Mouse (Mus musculus) layer of hippocampus, adult 9-10 months (tissue): ENCODE data around the gene Dnase1l3.
A peak's percentile ranks its signal among the peaks of the same experiment; 100 is the strongest.

Experiments used
- DNase-seq: peaks from one replicate; pipeline ENCODE4 v3.0.0; 2022; ENCODE audit warnings: low spot score

Dnase1l3 gene

DNA sequence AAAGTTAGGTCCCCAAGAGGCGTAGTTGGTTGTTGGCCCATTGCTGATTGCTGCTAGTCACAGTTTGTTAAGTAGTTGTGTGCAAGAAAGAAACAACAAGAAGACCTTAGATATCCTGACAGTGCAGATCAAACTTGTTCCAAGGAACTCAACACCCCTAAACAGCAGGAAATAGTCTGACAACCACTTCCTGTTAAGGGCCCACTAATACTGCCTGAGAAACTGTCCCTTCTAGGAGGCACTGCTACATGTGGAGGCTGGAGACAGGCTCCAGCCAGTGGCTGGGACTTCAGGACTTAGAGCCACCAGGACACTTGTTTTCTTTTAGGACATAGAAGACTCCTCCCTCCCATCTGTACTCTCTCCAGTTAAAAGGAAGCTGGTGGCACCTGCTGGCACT lies 16.9 kb downstream of the Dnase1l3 start:
- no peak for DNase-seq

DNA sequence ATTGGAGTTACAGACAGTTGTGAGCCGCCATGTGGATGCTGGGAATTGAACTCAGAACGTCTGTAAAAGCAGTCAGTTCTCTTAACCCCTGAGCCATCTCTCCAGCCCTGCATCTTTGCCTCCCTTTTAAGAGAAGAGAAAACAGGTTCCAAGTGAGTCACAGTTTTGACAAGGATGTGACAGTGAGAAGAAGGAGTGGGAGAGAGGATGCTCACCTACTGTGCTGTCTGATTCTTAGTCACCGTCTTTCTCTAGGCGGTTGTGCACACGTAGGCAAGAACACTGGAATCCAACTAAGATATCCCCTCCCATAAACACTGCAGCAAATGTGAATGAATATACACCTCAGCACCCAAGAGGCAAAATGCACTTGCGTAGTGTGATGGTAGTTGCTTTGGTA lies 19.2 kb downstream of the Dnase1l3 start:
- DNase-seq, result no peak

DNA sequence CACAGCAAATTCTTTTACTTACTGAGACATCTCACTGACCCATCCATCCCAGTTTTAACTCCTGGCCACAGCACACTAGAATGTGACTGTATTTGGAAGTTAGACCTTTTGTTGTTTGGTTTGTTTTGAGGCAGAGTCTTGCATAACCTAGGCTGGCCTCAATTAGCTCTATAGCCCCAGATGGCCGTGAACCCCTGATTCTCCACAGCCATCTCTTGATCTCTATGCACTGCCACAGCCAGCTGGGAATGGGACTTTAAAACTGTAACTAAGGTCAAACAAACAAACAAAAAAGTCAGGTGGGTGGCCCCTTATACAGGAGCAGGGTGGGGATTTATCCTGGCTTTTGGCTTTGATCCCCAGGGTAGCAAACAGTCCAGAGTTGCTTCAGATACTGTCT lies 19.7 kb downstream of the Dnase1l3 start:
- DNase-seq, result no peak

DNA sequence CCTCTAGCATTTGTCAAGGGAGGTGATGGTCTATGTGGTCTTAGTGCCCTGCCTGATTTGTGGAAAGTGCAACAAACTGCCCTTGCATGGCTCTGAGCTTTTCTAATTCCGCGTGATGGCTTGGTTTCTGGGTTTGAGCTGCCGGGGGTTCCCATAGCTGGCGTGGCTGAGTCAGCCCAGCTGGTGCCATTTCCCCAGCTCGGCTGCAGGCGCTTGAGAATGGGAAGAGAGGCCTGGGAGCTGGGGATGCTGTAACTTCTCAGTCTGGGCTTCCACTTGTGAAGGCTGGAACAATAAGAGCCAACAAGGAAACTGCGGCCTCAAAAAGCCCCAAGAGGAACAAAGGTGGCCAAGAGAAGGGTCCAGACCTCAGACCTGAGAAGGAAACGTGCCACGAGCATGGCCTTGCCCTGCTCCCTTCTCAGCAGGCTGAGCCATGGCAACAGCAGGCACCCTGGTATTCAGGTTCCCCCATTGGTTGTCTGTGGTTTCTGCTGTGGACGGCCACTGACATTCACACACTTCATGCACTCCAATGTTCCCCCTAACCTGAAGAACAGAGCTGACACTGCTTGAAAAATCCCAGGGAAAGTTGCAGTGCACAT lies 22.4 kb downstream of the Dnase1l3 start:
- no peak for DNase-seq

DNA sequence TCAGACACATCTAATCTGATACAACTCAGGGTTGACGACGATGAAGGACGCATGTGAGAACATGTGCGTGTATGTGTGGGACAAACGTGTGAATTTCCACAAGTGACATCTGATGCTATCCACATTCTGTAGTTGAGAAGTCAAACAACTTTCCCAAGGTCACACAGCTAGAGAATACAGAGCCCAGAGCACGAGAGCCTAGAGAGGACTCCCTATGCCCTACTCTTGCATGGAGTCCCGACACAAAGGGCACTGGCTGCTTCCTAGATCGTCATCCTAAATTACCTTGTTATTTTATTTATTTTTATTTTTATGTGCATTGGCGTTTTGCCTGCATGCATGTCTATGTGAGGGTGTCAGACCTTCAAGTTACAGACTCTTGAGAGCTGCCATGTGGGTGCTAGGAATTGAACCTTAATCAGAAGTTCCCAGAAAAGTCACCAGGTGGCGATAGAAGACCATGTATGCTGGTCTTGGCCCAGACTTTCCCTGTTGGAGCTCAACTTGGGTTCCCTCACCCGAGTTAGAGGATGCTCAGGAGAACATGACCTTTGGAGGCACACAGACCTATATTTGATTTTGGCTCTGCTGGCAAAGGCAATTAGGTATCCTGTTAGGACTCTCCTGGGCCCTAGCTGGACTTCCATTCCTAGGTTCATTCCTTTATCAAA lies 30.0 kb downstream of the Dnase1l3 start:
- DNase-seq, result peak; percentile 84

DNA sequence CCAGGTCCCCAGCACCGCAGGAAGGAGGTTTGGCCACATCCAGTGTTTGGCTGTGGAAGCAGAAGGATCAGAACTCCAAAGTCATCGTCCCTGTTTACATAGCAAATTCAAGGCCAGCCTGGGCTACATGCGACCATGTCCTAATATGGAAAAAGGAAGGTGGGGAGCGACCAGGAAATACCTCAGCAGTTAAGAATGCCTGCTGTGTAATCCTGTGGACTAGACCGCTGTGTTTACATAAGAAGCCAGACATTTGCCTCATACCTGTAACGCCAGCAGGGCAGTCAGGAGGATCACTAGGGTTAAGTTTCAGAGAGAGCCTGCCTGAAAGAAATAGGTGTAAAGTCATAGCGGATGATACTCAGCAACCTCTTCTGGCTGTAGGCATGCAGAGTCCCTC lies 31.2 kb downstream of the Dnase1l3 start:
- no peak for DNase-seq

DNA sequence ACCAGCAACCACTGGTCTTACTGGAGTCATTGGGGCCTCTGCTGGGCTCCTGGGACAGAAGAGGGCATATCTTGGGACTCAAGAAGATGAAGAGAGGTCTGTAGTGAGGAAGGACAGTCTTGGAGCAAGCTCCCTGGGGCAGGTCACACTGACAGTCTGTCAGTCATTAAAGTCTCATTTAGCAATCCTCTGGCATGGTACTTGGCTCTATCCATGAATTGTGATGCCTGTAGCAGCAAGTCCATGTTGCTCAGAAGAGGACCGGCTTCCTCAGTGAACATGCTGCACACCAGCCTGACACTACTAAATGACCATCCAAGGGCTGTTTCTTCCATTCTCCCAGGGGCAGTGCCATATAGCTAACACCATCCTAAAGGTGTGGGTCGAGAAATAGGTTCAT lies 31.7 kb downstream of the Dnase1l3 start:
- DNase-seq, result no peak

DNA sequence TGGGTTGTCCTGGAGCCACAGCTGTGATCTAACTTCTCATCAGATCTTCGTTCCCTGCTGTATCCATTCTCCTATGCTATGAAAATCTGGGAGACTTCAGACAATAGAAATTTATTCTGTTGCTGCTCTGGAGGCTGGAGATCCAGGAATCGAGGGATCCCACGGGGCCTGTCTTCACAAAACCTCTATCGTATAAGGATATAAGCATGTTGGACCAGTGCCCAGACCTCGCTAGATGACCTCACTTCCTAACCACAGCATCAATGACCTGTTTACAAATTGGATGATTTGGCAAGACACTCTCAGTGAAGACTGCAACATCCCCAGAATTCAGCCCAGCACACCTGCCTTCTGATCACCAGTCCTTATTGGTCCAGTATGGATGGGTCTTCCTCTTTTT lies 32.7 kb downstream of the Dnase1l3 start:
- DNase-seq, result no peak

DNA sequence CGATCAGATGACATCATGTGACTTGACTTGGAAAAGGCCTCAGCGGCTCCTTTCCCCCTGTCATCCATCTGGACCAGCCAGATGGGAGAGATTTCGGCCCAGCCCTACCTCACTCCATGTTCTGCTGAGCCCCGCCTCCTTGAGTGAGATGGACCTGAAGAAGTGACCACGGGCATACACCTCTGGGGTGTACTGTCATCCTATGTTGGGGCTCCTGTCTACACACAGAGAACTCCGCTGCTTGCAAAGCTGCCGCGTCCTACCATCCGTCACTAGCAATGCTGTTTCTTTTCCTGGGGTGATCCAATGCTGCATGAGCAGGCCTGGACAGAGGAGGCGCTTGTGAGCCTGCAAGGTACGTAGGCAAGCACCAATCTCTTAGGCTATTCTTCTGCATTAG lies 33.8 kb downstream of the Dnase1l3 start:
- DNase-seq, result peak; percentile 26

DNA sequence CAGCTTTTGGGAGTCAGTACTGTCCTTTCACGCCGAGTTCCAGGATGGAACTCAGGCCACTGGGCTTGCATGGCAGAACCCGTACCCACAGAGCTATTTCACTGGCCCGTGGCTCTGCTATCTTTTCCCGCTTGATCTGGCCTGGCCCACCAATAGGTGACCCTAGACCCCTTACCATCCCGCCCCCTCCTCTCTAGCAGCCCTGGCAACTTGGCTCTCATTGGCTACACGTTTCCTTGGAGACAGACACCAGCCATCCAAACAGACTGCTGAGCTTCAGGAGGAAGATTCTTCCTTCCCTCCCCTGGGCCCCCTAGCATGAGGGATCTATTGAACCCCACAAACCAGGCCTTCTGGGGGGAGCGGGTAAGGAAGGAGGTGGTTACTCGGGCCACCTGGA lies 37.3 kb downstream of the Dnase1l3 start, which contains the start of gene Gm45521:
Gene Gm45521 (plus strand): TSS at position 240 of the 400 bp plus-strand sequence.
- no peak for DNase-seq

DNA sequence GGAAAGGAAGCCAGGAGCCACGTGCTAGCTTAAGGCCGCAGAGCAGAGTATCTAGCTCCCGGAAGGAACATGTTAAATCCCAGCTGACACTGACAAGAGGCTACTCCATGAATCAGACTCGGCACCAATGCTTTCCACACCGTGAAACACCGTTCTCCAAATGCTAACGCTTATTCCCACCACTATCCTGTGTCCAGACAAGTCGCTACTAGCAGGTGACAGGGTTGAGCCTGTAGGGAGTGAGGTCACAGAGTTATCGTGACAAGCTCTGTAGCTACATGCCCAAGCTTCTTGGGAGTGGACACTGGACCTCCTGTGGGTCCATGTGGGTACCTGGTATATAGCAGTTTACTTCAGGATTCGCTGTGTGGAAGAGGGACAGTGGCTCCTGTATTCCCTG lies 37.9 kb downstream of the Dnase1l3 start:
- no peak for DNase-seq

DNA sequence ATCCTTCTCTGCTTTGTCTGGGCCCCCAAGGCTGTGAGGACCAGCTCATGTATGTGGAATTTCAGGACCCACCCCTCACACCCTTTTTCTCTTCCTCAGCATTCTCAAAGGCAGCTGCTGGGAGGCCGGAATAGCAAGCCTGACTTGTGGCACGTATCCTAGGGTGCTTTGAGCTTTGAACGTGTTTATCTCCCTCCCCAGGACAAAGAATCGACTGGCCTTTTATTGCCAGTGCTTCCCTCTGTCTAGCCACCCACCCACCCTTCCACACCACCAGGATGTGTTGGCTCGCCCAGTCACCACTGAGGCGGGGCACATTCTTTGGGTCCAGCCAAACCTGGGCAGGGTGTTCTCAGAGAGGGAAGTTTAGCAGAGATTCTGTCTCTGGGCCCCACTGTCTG lies 40.3 kb downstream of the Dnase1l3 start:
- DNase-seq, result no peak

DNA sequence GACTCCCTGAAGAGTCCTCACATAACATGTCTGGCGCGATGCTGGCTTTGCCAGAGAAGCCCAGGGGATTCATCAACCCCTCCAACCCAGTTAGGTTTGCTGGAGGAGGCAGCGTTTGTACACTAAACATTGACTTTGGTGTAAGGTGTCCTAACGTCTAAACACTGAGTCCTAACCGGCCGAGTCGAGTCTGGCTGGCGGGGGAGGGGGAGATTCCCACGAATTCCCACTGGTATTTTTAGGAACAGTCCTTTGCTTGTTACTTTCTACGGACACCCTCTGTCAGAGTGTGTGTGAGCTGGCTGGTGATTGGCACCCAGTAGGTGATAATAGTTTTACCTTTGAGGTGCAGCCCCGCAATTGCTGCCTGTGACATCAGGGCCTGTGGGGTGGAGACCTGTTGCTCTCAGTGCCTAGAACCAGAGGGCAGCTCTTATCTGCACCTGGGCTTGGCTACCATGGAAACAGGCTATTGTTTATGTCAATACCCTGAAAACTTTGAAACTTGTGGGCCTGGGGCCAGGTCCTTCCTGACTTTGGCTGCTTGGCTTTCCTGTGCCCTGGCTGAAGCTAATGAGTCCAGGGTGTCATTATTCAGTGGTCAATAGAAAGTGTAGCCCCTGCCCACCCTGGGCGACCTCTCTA lies 41.6 kb downstream of the Dnase1l3 start:
- DNase-seq, result no peak

DNA sequence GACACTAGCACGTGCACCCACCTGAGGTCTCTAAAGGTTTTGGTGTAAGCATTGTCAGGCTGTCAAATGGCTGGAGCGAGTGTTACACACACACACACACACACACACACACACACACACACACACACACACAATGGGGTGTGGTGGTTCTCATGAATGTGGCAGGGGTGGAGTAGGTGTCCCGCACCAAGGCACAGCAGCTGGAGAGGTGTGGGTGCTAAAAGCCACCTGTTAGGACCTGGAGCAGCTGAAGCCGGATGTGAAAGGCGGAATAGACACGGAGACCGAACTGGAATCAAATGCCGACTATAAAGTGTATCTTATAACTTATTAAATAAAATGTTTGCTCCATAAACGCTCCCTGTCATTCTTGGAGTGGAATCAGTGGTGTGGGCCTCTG lies 43.1 kb downstream of the Dnase1l3 start:
- no peak for DNase-seq

DNA sequence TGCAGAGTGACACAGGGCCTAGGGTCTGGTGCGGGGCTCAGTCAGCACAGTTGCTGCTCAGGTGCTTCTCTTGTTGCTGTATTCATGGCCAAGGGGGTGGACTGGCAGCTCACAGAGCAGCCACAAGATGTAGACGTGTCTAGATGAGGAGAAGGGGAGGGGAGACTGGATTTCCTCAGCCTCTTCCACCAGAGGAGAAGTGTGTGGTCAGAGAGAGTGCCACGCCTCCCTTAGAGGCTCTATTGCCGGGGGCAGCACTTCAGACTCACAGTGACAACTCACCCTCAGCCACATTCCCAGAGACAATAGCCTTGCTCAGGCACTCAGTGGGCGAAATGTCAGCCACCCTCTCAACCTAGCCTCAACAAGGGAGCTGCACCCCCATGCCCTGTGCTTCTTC lies 49.1 kb downstream of the Dnase1l3 start:
- no peak for DNase-seq

DNA sequence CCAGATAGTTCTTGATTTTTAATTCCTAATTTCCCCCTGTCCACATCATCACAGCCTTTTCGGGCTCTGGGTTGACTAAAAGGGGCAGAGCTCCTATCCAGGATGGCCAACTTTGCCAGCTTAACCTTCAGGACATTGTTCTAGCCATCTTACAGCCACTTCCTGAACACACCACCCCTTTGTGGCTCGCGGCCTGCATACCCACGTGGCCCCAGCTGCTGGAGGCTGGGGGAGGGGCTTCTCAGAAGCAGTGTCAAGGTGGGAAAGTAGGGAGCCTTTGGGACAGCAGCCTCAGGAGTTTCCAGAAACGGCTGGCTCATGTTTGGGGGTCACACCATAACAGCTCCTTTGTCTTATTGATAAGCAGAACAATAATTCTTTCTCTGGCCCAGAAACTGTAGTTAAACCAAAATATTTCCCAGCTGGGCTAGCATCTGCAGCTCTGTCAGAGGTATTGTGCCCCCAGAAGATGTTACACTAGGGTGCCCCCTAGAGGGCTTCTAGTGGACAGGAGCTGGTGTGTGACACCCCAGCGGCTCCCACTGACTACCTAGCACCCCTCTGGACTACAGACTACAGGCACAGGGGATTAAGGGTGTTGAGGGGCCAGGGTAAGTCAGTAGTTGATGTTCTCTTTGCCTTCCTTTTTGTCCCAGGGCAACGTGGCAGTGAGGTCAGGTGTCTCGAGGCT lies 49.9 kb downstream of the Dnase1l3 start:
- DNase-seq, result peak; percentile 47

DNA sequence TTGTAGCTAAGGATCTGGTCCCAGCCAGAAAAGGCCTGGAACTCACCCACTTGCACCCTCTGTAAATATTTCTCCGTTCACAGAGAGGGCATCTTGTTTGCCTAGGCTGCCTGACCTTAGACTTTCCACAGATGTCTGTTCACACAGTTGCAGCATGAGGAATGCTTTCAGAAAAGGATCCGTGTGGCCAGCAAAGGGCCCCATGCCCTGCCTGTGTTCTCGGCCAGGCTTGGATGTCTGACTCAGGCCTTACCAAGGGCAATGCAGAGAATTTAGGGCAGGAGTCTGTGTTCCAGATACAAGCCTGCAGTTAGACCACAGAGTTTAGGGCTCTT lies 50.6 kb downstream of the Dnase1l3 start:
- DNase-seq, result no peak

DNA sequence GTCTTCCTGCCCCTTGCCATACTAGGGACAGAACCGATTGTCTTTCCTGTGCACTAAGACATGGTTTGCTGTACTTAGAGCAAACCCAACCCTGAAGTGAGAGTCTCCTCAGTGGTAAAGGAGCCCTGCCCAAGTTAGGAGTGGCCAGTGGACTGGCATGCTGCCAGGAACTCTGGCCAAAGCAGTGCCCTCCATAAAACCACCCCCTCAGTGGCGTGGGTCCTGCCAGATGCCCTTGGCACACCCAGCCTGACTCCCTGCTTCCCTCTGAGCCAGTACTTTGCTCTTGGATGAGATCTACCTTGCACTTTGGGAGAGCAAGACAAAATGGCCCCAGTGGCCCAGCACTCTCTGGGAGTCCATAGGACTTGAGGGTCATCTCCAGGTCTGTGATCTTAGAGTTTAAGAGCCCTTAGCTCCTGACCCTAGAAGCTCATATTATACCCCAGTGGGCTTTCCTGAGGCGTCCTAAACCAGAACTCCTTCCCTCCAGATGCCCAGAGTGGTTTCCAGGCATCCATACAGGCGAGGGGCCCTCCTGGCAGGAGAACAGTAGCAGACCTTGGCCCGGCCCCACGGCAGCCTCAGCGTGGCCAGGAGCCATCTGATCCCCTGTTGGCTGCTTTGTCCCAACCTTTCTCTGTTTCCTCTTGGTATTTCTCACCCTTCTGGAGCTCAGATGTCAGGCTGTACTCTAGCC lies 51.1 kb downstream of the Dnase1l3 start:
- no peak for DNase-seq

DNA sequence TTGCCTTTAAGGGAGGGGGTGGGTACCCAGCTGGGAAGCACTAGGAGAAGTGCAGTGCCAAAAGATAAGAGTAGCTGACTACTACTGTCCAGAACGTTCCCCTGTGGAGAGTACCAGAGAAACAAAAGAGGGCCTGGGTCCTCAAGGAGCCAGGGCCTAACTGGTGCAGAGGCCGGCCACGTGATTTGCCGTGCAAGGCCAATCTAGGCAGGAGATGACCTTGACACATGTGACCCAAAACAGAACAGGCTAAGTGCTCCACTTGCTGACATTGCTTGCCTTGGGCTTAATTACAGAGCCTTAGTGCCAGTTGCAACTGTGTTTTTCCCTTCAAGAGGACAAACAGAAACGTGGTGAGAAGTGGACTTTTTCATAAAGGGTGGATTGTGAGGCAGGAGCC lies 53.0 kb downstream of the Dnase1l3 start:
- no peak for DNase-seq

DNA sequence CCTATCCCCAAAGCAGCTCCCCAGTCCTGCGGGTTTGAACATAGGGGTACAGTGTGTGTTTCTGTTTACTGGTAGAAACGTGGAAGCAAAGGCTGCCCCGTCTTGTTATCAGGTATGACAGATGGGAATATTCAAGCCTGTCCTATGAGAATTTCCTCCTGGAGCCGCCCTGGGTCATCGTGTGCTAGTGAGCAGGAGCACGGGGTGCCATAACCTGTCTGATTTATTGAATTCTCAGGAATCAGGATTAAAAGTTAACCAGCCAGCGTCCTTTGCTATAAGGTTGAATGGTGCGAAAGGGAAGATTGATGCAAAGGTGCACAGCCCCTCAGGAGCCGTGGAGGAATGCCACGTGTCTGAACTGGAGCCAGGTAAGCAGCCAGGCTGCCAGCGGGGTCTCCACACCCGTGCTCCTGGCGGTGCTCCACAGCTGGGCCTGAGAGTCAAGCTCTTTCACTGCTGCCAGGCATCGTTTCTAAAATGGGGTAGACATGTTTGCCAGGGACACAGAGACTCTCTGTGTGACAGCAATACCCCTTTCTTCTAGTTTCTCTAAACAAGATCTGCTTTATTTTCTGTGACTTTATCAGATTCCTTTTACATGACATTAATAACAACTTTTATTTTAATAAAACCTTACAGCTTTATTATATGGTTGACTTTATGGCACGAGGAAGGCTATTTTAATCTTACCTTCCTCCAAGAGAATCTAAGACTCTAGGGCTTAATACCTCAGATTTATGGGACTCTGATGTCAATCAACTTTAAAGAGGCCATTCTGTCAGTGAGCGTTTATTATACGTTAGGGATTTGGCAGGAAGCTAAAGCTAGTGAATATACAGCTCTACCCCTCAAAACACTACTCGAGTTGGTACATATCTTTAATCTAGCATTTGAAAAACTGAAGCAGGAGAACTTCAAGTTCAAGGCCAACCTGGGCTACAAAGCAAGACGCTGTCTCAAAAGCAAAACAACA lies 55.3 kb downstream of the Dnase1l3 start:
- DNase-seq, result no peak

DNA sequence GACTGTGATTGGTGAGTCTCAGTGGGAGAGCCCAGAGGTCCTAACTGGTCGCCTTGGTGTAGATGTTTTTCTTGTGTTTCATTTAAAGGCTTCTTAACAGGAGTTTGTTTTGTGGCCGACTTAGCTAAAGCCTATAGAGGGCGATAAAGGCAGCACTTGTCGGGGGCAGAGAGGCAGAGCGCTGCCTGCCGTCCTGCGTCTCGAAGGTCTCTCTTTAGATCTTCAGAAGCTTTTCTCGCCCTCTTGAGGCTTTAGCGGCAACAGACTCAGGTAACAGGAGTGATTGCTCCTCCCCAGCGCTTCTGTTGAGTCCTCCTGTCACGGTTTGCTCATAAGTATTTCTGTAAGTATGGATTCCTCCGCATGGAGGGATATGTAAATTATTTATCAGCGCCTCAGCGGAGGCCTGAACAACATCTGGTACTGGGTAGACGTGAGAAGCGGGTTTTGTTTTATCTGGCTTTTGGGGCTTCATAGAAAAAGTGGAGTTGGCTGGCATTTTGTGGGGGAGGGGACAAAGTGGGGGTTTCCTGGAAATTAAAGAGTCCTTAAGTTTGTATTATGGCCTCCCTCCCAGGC lies 57.2 kb downstream of the Dnase1l3 start:
- no peak for DNase-seq
